Mouse (Mus musculus) liver, postnatal 0 days (tissue): ENCODE results near the gene Aldh3b3.

Experiments used
- CTCF ChIP-seq: sonication (generic); IDR thresholded peaks from 2 replicates; pipeline ENCODE4 v1.5.1; 2016; ENCODE audit warnings: antibody characterized with exemption, low read depth
- EP300 ChIP-seq: IDR thresholded peaks from 2 replicates; pipeline ENCODE4 v1.6.1; 2016; ENCODE audit warnings: antibody characterized with exemption, low read depth, mild to moderate bottlenecking

DNA sequence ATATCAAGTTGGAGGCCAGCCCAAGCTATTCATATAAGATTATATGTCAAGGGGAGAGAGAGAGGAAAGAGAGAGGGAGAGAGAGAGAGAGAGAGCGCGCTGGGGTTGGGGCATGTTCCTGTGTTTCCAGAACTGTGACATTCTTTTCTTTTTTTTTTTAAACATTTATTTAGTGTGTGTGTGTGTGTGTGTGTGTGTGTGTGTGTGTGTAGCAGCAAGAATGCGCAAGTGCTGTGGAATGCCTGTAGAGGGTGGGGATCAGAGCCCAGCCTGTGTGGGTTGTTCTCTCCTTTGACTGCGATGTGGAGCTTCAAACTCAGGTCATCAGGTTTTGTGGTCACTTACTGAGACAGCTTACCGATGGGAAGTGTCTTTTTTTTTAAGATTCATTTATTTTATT lies 1.8 kb downstream of the Aldh3b3 start:
- TF ChIP-seq CTCF: no peak
- TF ChIP-seq EP300: no peak
